22 mouse cellular contexts compared by ENCODE assay signal in genomic region chr14:109985026-109985425, GRCm38 (mm10).
DNase-seq lines count a peak whose midpoint lies in the region; ATAC-seq and TF ChIP-seq lines count a peak whose summit lies in the region.
"Had no signal": no experiment of that assay in that cellular context is flagged by ENCODE, and none has a peak within 500 bp of the region (broad histone marks: within the 10 kb centered on the region; RNA-seq: fewer than 3 reads in every experiment).

No protein-coding gene starts in this region.

- H3K36me3 ChIP-seq in forebrain, embryonic 13.5 days (ENCODE audit: poor library complexity, severe bottlenecking), result no peaks in the 10 kb centered on the region
- H3K36me3 ChIP-seq in forebrain, embryonic 10.5 days (replicated peaks), result no peaks in the 10 kb centered on the region
- H3K36me3 ChIP-seq in hindbrain, postnatal 0 days (ENCODE audit: insufficient read depth, low read length), result no peaks in the 10 kb centered on the region
- no peaks in the 10 kb centered on the region for H3K36me3 ChIP-seq in hindbrain, embryonic 12.5 days
- H3K36me3 ChIP-seq: G1E; hindbrain, embryonic 13.5 days had no signal

- ATAC-seq in forebrain, embryonic 13.5 days, result peak; percentile 83
- no peak for ATAC-seq in hindbrain, postnatal 0 days
- ATAC-seq in hindbrain, embryonic 12.5 days (ENCODE audit: low FRiP score), result no peak
- ATAC-seq: hindbrain, embryonic 16.5 days; inflammation-experienced regulatory T-cells, adult 6 months; intestine, embryonic 16.5 days; Patski had no signal

- no peak overlapping the region for H3K27ac ChIP-seq in forebrain, embryonic 13.5 days
- H3K27ac ChIP-seq in forebrain, embryonic 10.5 days, result no peak overlapping the region
- H3K27ac ChIP-seq in hindbrain, postnatal 0 days, result no peak overlapping the region
- no peak overlapping the region for H3K27ac ChIP-seq in hindbrain, embryonic 12.5 days
- H3K27ac ChIP-seq: hindbrain, embryonic 13.5 days had no signal

- no peaks in the 10 kb centered on the region for H3K27me3 ChIP-seq in forebrain, embryonic 13.5 days
- no peaks in the 10 kb centered on the region for H3K27me3 ChIP-seq in forebrain, embryonic 10.5 days (ENCODE audit: poor library complexity, severe bottlenecking)
- H3K27me3 ChIP-seq in hindbrain, postnatal 0 days (ENCODE audit: insufficient read depth, low read length), result no peaks in the 10 kb centered on the region
- no peaks in the 10 kb centered on the region for H3K27me3 ChIP-seq in hindbrain, embryonic 12.5 days
- H3K27me3 ChIP-seq: CH12.LX; hindbrain, embryonic 13.5 days; Patski had no signal

- H3K4me1 ChIP-seq in forebrain, embryonic 13.5 days, result no peaks in the 10 kb centered on the region
- H3K4me1 ChIP-seq in forebrain, embryonic 10.5 days, result no peaks in the 10 kb centered on the region
- H3K4me1 ChIP-seq in hindbrain, postnatal 0 days (ENCODE audit: insufficient read depth, low read length), result no peaks in the 10 kb centered on the region
- H3K4me1 ChIP-seq in hindbrain, embryonic 12.5 days, result no peaks in the 10 kb centered on the region
- H3K4me1 ChIP-seq: hindbrain, embryonic 13.5 days had no signal

- no peak overlapping the region for H3K4me2 ChIP-seq in forebrain, embryonic 13.5 days
- H3K4me2 ChIP-seq in hindbrain, postnatal 0 days (ENCODE audit: low read depth, low read length), result no peak overlapping the region
- no peak overlapping the region for H3K4me2 ChIP-seq in hindbrain, embryonic 12.5 days (replicated peaks)
- H3K4me2 ChIP-seq: heart, embryonic 11.5 days; hindbrain, embryonic 13.5 days had no signal

- TF ChIP-seq CTCF in hindbrain, postnatal 0 days (IDR thresholded peaks at IDR 0.05; ENCODE audit: low read depth), result no peak

- no peak overlapping the region for H3K9ac ChIP-seq in forebrain, embryonic 13.5 days
- H3K9ac ChIP-seq in hindbrain, postnatal 0 days (replicated peaks; ENCODE audit: low read length), result no peak overlapping the region
- H3K9ac ChIP-seq in hindbrain, embryonic 12.5 days, result no peak overlapping the region
- H3K9ac ChIP-seq: hindbrain, embryonic 13.5 days had no signal

- WGBS in forebrain, embryonic 13.5 days, result 64% methylated on average over 4 of the region's 4 CpGs
- WGBS in forebrain, embryonic 10.5 days, result 78% methylated on average over 4 of the region's 4 CpGs
- WGBS in hindbrain, postnatal 0 days, result 64% methylated on average over 4 of the region's 4 CpGs
- WGBS in hindbrain, embryonic 12.5 days, result 76% methylated on average over 4 of the region's 4 CpGs

- no peaks in the 10 kb centered on the region for H3K9me3 ChIP-seq in forebrain, embryonic 13.5 days (replicated peaks)
- H3K9me3 ChIP-seq in forebrain, embryonic 10.5 days, result no peaks in the 10 kb centered on the region
- no peaks in the 10 kb centered on the region for H3K9me3 ChIP-seq in hindbrain, postnatal 0 days (ENCODE audit: low read length)
- no peaks in the 10 kb centered on the region for H3K9me3 ChIP-seq in hindbrain, embryonic 12.5 days (replicated peaks)
- H3K9me3 ChIP-seq: G1E; hindbrain, embryonic 13.5 days had no signal

- H3K4me3 ChIP-seq in forebrain, embryonic 13.5 days, result no peak overlapping the region
- H3K4me3 ChIP-seq in forebrain, embryonic 10.5 days, result no peak overlapping the region
- H3K4me3 ChIP-seq in hindbrain, postnatal 0 days (ENCODE audit: low read length), result no peak overlapping the region
- no peak overlapping the region for H3K4me3 ChIP-seq in hindbrain, embryonic 12.5 days
- H3K4me3 ChIP-seq: hindbrain, embryonic 13.5 days had no signal

- DNase-seq in forebrain, embryonic 10.5 days (ENCODE audit: extremely low spot score, low spot score), result no peak
- DNase-seq in hindbrain, postnatal 0 days (ENCODE audit: low spot score), result peak; percentile 8
- peak; percentile 6 for DNase-seq in layer of hippocampus, adult 9-11 months
- no peak for DNase-seq in layer of hippocampus, postnatal 10 days (ENCODE audit: low spot score in 2 of 2)
- peak; percentile 2 to 21 for DNase-seq in layer of hippocampus, postnatal 14 days (ENCODE audit: low spot score in 2 of 2)
- DNase-seq: adrenal gland, postnatal 10 days; adrenal gland, postnatal 36 days; B cell, adult 2 months; cerebellum, adult 11 months; cerebellum, adult 8-10 months; gastrocnemius, postnatal 14 days; heart, adult 11 months had no signal

Comparison
In these comparisons a context has a peak if more than half of its experiments do, and no peak if none do; other contexts are left out.
1. DNase-seq: peak in hindbrain, postnatal 0 days (single experiment), layer of hippocampus, adult 9-11 months (single experiment) and layer of hippocampus, postnatal 14 days (2 of 2); none in forebrain, embryonic 10.5 days (single experiment) and layer of hippocampus, postnatal 10 days (0 of 2).